13 mouse cellular contexts compared by ENCODE assay signal in the genomic region with DNA sequence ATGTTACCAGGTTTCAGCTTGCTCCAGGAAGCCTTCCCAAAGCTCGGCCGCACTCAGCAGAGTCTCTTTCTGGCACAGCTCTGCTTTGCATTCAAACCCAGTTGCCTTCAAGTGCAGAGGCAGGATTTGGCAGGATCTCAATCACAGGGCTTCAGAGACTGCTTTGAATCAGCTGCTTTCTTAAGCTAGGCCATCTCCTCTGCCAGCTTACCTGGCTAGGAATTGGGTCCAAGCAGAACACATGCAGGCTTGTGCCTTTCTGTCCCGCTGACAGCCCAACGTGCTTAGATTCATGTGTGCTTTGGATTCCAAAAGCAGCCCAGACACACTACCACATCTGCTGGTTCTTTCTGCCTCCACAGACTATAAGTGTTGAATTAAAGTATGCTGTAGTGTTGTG. TPM values are rescaled to one million over a fixed set of nuclear protein-coding genes. Genes with fewer than 3 reads are reported as not detected.
DNase-seq lines count a peak whose midpoint lies in the region; ATAC-seq and TF ChIP-seq lines count a peak whose summit lies in the region.
"Had no signal": no experiment of that assay in that cellular context is flagged by ENCODE, and none has a peak within 500 bp of the region (broad histone marks: within the 10 kb centered on the region; RNA-seq: fewer than 3 reads in every experiment).

No protein-coding gene starts in this region.

- no peak overlapping the region; the same call in 1 of the 2 replicates for H3K27ac ChIP-seq in hindbrain, postnatal 0 days
- H3K27ac ChIP-seq in hindbrain, embryonic 12.5 days, result no peak overlapping the region

- peak; percentile 66; the same call in 1 of the 2 replicates for ATAC-seq in hindbrain, postnatal 0 days
- ATAC-seq in hindbrain, embryonic 12.5 days (ENCODE audit: low FRiP score), result no peak

- H3K4me1 ChIP-seq in hindbrain, postnatal 0 days (ENCODE audit: insufficient read depth, low read length), result peaks cover 5% of the 10 kb centered on the region; the same call in 1 of the 2 replicates
- no peaks in the 10 kb centered on the region for H3K4me1 ChIP-seq in hindbrain, embryonic 12.5 days

- no peak for TF ChIP-seq CTCF in hindbrain, postnatal 0 days (IDR thresholded peaks at IDR 0.05; ENCODE audit: low read depth)

- DNase-seq in hindbrain, postnatal 0 days (ENCODE audit: low spot score), result peak; percentile 61
- peak; percentile 38 to 39 for DNase-seq in frontal cortex, postnatal 10 days (ENCODE audit: low spot score in 2 of 2)
- peak; percentile 23 to 49 for DNase-seq in layer of hippocampus, postnatal 10 days (ENCODE audit: low spot score in 2 of 2)
- DNase-seq in right cerebral cortex, adult 2 months (ENCODE audit: low spot score in 2 of 2), result peak; percentile 48 to 69
- DNase-seq in embryo, embryonic 11 days, result no peak
- no peak for DNase-seq in cerebellum, adult 9-10 months
- no peak for DNase-seq in ovary, adult 18-20 months (ENCODE audit: low spot score)
- DNase-seq: cerebellum, adult 18-20 months; kidney, adult 8-10 months; liver had no signal

- no peak overlapping the region for H3K4me3 ChIP-seq in hindbrain, postnatal 0 days (ENCODE audit: low read length)
- H3K4me3 ChIP-seq in hindbrain, embryonic 12.5 days, result no peak overlapping the region
- H3K4me3 ChIP-seq: erythroblast, embryonic 14.5 days had no signal

- H3K36me3 ChIP-seq in hindbrain, postnatal 0 days (ENCODE audit: insufficient read depth, low read length), result no peaks in the 10 kb centered on the region
- H3K36me3 ChIP-seq in hindbrain, embryonic 12.5 days, result no peaks in the 10 kb centered on the region

- no peaks in the 10 kb centered on the region for H3K27me3 ChIP-seq in hindbrain, postnatal 0 days (ENCODE audit: insufficient read depth, low read length)
- H3K27me3 ChIP-seq in hindbrain, embryonic 12.5 days, result no peaks in the 10 kb centered on the region

- H3K9ac ChIP-seq in hindbrain, postnatal 0 days (replicated peaks; ENCODE audit: low read length), result no peak overlapping the region
- H3K9ac ChIP-seq in hindbrain, embryonic 12.5 days, result no peak overlapping the region

- 59% methylated on average over 4 of the region's 4 CpGs for WGBS in hindbrain, postnatal 0 days
- 91% methylated on average over 4 of the region's 4 CpGs for WGBS in hindbrain, embryonic 12.5 days

- no peaks in the 10 kb centered on the region for H3K9me3 ChIP-seq in hindbrain, postnatal 0 days (ENCODE audit: low read length)
- H3K9me3 ChIP-seq in hindbrain, embryonic 12.5 days (replicated peaks), result no peaks in the 10 kb centered on the region

- H3K4me2 ChIP-seq in hindbrain, postnatal 0 days (ENCODE audit: low read depth, low read length), result no peak overlapping the region
- H3K4me2 ChIP-seq in hindbrain, embryonic 12.5 days (replicated peaks), result no peak overlapping the region

RNA-seq across cellular contexts. Expression of a gene that starts 41.2 kb away (rescaled TPM):
- not detected in 2 replicates for total RNA-seq in hindbrain, postnatal 0 days (2014; rRNA removed)
- polyA plus RNA-seq in hindbrain, postnatal 0 days (2015; fragmentation: Nextera tagmentation; extraction: Ambion mirVana), result 0.55 and 0.64 TPM in 2 replicates
- not detected in 2 replicates for polyA plus RNA-seq in hindbrain, embryonic 12.5 days (2016; fragmentation: Nextera tagmentation; extraction: Ambion mirVana)
- total RNA-seq in layer of hippocampus, postnatal 10 days (2021), result not detected
- polyA plus RNA-seq: erythroblast, embryonic 14.5 days; neural tube, embryonic 14.5 days had no signal

Comparison
In these comparisons a context has a peak if more than half of its experiments do, and no peak if none do; other contexts are left out.
1. DNase-seq: peak in hindbrain, postnatal 0 days (single experiment), frontal cortex, postnatal 10 days (2 of 2), layer of hippocampus, postnatal 10 days (2 of 2) and right cerebral cortex, adult 2 months (2 of 2); none in embryo, embryonic 11 days (single experiment), cerebellum, adult 9-10 months (single experiment) and ovary, adult 18-20 months (single experiment).